Comparison of ENCODE assay signal across 9 mouse cellular contexts in the genomic region with DNA sequence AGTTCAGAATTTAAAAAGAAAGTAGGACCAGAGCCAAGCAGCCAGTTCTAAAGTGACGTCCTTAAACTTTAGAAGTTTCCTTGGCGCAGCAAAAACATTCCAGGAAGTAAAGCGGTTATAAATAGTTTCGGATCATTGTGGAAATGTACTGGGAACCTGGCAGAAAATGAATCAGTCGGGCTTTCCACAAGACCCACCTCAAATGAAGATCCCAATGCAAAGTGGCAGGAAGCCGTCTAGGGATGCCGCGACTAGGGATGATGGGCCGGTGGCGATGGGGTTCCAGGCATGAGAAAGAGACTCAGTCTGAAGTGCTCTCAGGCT.
DNase-seq lines count a peak whose midpoint lies in the region; ATAC-seq and TF ChIP-seq lines count a peak whose summit lies in the region.
"Had no signal": no experiment of that assay in that cellular context is flagged by ENCODE, and none has a peak within 500 bp of the region (broad histone marks: within the 10 kb centered on the region; RNA-seq: fewer than 3 reads in every experiment).

No protein-coding gene starts in this region.

- no peaks in the 10 kb centered on the region for H3K9me3 ChIP-seq in intestine, embryonic 16.5 days (ENCODE audit: control insufficient read depth, low read length)
- H3K9me3 ChIP-seq in lung, embryonic 14.5 days (ENCODE audit: low read depth, low read length): no peaks in the 10 kb centered on the region
- no peaks in the 10 kb centered on the region for H3K9me3 ChIP-seq in forebrain, embryonic 10.5 days
- H3K9me3 ChIP-seq: neural tube, embryonic 12.5 days had no signal

- no peak for TF ChIP-seq POLR2A in cerebellum, adult 2 months (IDR thresholded peaks at IDR 0.05; ENCODE audit: borderline replicate concordance, insufficient read depth, low read length)

- DNase-seq in adipocyte (ENCODE audit: low spot score): peak; percentile 37
- DNase-seq in brain, adult 2 months (ENCODE audit: low read depth, low spot score): peak; percentile 19
- peak; percentile 86 for DNase-seq in lung, embryonic 14.5 days
- DNase-seq in forebrain, embryonic 10.5 days (ENCODE audit: extremely low spot score, low spot score): no peak
- DNase-seq in cerebellum, adult 2 months: no peak
- no peak for DNase-seq in embryo, embryonic 11 days
- DNase-seq: layer of hippocampus, adult 9-11 months had no signal

- no peak for ATAC-seq in intestine, embryonic 16.5 days
- ATAC-seq in lung, embryonic 14.5 days (ENCODE audit: insufficient read depth): peak; percentile 36; the same call in 1 of the 2 replicates

- no peak overlapping the region for H3K4me3 ChIP-seq in intestine, embryonic 16.5 days (ENCODE audit: low read length)
- H3K4me3 ChIP-seq in lung, embryonic 14.5 days (ENCODE audit: low read depth, low read length): no peak overlapping the region
- H3K4me3 ChIP-seq in forebrain, embryonic 10.5 days: no peak overlapping the region
- no peak overlapping the region for H3K4me3 ChIP-seq in cerebellum, adult 2 months (replicated peaks; ENCODE audit: insufficient read depth, low read depth, low read length)
- H3K4me3 ChIP-seq: neural tube, embryonic 12.5 days had no signal

- 0 out of 2 replicates have a peak overlapping the region, but pooled peaks have one; percentile 25 for H3K27ac ChIP-seq in intestine, embryonic 16.5 days (ENCODE audit: low read length)
- H3K27ac ChIP-seq in lung, embryonic 14.5 days (ENCODE audit: low read depth): peak overlapping the region; percentile 66
- H3K27ac ChIP-seq in forebrain, embryonic 10.5 days: no peak overlapping the region
- no peak overlapping the region for H3K27ac ChIP-seq in cerebellum, adult 2 months (ENCODE audit: insufficient read depth, low read length)
- H3K27ac ChIP-seq: neural tube, embryonic 12.5 days had no signal

- 56% methylated on average over 10 of the region's 10 CpGs for WGBS in intestine, embryonic 16.5 days
- 48% methylated on average over 10 of the region's 10 CpGs for WGBS in lung, embryonic 14.5 days
- WGBS in forebrain, embryonic 10.5 days: 89% methylated on average over 10 of the region's 10 CpGs
- 76% methylated on average over 10 of the region's 10 CpGs for WGBS in cerebellum, adult 2 months

- no peak for TF ChIP-seq CTCF in lung, embryonic 14.5 days (IDR thresholded peaks at IDR 0.05; ENCODE audit: low read depth)
- no peak for TF ChIP-seq CTCF in cerebellum, adult 2 months (IDR thresholded peaks at IDR 0.05; ENCODE audit: borderline replicate concordance, insufficient read depth, low read depth, low read length)

- peak overlapping the region; percentile 16; the same call in 1 of the 2 replicates for H3K4me2 ChIP-seq in intestine, embryonic 16.5 days (ENCODE audit: low read depth, low read length)
- H3K4me2 ChIP-seq in lung, embryonic 14.5 days: peak overlapping the region; percentile 25; the same call in 1 of the 2 replicates
- H3K4me2 ChIP-seq: neural tube, embryonic 12.5 days had no signal

- no peak overlapping the region for H3K9ac ChIP-seq in intestine, embryonic 16.5 days (ENCODE audit: low read depth, low read length)
- no peak overlapping the region for H3K9ac ChIP-seq in lung, embryonic 14.5 days
- H3K9ac ChIP-seq: neural tube, embryonic 12.5 days had no signal

- H3K27me3 ChIP-seq in intestine, embryonic 16.5 days (replicated peaks; ENCODE audit: control insufficient read depth, insufficient read depth, low read length): no peaks in the 10 kb centered on the region
- H3K27me3 ChIP-seq in lung, embryonic 14.5 days (ENCODE audit: insufficient read depth, low read length): no peaks in the 10 kb centered on the region
- no peaks in the 10 kb centered on the region for H3K27me3 ChIP-seq in forebrain, embryonic 10.5 days (ENCODE audit: poor library complexity, severe bottlenecking)
- H3K27me3 ChIP-seq in cerebellum, adult 2 months (ENCODE audit: control insufficient read depth, insufficient read depth, low read length): no peaks in the 10 kb centered on the region
- H3K27me3 ChIP-seq: neural tube, embryonic 12.5 days had no signal

- peaks cover 11% of the 10 kb centered on the region; the same call in 1 of the 2 replicates for H3K4me1 ChIP-seq in intestine, embryonic 16.5 days (ENCODE audit: control insufficient read depth, insufficient read depth, low read length)
- H3K4me1 ChIP-seq in lung, embryonic 14.5 days (ENCODE audit: insufficient read depth): peaks cover 6% of the 10 kb centered on the region; the same call in 1 of the 2 replicates
- H3K4me1 ChIP-seq in forebrain, embryonic 10.5 days: peaks cover 15% of the 10 kb centered on the region
- no peaks in the 10 kb centered on the region for H3K4me1 ChIP-seq in cerebellum, adult 2 months (ENCODE audit: control insufficient read depth, insufficient read depth, low read length)
- H3K4me1 ChIP-seq: neural tube, embryonic 12.5 days had no signal

- H3K36me3 ChIP-seq in intestine, embryonic 16.5 days (ENCODE audit: control insufficient read depth, insufficient read depth, low read length): no peaks in the 10 kb centered on the region
- H3K36me3 ChIP-seq in lung, embryonic 14.5 days (ENCODE audit: insufficient read depth): no peaks in the 10 kb centered on the region
- H3K36me3 ChIP-seq in forebrain, embryonic 10.5 days (replicated peaks): no peaks in the 10 kb centered on the region
- H3K36me3 ChIP-seq: neural tube, embryonic 12.5 days had no signal

Comparison
In these comparisons a context has a peak if more than half of its experiments do, and no peak if none do; other contexts are left out.
1. DNase-seq: peak in adipocyte (single experiment), brain, adult 2 months (single experiment) and lung, embryonic 14.5 days (single experiment); none in forebrain, embryonic 10.5 days (single experiment), cerebellum, adult 2 months (0 of 2) and embryo, embryonic 11 days (single experiment).
2. H3K27ac ChIP-seq: peak in intestine, embryonic 16.5 days (single experiment) and lung, embryonic 14.5 days (single experiment); none in forebrain, embryonic 10.5 days (single experiment) and cerebellum, adult 2 months (single experiment).